Mouse (Mus musculus): ENCODE data around the gene Lrrc71. TPM values are rescaled to one million over a fixed set of nuclear protein-coding genes. Genes with fewer than 3 reads are reported as not detected.

Gene Lrrc71
- total RNA-seq, 2 experiments from 2014 or later: 0.79 TPM; not detected in 1

DNA sequence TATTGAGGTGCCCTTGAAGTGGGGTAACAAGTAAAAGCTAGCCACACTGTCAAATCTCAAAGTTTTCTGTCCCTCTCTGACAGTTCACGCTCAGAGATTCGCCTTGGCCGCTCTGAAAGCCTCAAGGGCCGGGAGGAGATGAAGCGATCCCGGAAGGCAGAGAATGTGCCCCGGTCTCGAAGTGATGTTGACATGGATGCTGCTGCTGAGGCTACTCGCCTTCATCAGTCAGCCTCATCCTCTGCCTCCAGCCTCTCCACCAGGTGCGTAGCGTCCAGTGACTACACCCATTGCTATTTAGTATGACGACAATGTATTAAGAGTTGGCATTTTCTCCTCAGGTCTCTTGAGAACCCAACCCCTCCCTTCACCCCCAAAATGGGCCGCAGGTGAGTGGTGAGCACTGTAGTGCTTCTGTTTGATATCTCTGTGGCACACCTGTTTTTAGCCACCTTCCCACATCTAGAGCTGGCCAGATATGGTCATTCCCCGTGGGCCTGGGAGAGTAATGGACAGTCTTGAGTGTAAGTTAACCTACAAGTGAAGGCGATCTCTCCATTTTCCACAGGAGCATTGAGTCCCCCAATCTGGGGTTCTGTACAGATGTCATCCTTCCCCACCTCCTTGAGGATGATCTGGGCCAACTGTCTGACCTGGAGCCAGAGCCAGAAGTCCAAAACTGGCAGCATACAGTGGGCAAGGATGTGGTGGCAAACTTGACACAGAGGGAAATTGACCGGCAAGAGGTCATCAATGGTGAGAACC lies 22.8 kb downstream of the Lrrc71 start:
- DNase-seq (ENCODE audit: low spot score in 2 of 2): no peak

DNA sequence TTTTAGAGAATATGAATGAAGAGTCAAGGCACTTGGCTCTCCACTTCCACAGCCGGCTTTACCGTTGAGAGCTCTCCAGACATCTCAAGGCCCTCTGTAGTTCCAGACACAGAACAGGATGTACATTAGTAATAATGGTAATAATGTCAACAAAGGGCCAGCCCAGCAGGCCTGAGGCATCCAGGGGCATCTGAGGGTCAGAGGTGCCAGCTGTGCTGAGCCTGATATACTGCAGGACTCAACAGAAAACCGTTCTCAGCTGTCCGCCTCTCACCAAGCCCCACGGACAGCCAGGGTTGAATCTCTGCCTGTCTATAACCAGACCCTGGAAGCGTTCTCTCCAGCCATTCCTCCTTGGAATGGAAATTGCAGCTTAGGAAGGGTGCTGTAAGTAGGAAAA lies 23.9 kb downstream of the Lrrc71 start:
- no peak for DNase-seq (ENCODE audit: low spot score in 2 of 2)

DNA sequence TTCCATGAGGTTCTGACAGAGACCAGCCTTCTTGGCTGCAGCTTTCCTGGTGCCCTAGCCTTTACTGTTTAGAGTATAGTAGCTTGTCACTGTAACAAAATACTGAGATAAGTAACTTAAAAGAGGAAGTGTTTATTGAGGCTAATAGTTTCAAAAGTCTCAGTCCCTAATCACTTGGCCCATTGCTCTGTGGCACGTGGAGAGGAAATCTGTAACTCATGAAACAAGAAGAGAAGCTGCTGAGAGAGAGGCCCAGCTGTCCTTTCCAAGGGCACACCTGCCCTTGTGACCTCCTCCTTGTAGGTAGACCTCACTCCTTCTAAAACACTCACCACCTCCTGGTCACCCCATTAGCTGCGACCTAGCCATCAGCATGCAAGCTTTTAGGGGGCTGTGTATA lies 29.9 kb downstream of the Lrrc71 start:
- no peak for DNase-seq (ENCODE audit: low spot score in 2 of 2)

Other genes with a start within 250 kb of the Lrrc71 start
- 10 to 100 TPM; 28.0 to 28.1 TPM for gene Etv3, start 223.2 kb downstream of the Lrrc71 start, total RNA-seq (2021)
- gene Arhgef11, start 131.1 kb downstream of the Lrrc71 start, total RNA-seq (2021): 10 to 100 TPM; 58.3 to 60.9 TPM
- gene Ntrk1, start 46.5 kb upstream of the Lrrc71 start, total RNA-seq (2021): under 1 TPM; 0.49 to 0.95 TPM
- under 1 TPM; 0.72 to 0.96 TPM for gene Insrr, start 48.3 kb upstream of the Lrrc71 start, total RNA-seq (2021)
- 1 to 10 TPM; 7.0 to 7.5 TPM for gene Pear1, start 75.7 kb upstream of the Lrrc71 start, total RNA-seq (2021)
- not detected for gene Sh2d2a, start 98.1 kb upstream of the Lrrc71 start, total RNA-seq (2021)
- gene Prcc, start 137.0 kb upstream of the Lrrc71 start, total RNA-seq (2021): 10 to 100 TPM; 58.4 to 59.5 TPM
- 100 to 1,000 TPM; 154 TPM for gene Hdgf, start 157.7 kb upstream of the Lrrc71 start, total RNA-seq (2021)
- 10 to 100 TPM; 53.6 to 53.7 TPM for gene Mrpl24, start 170.9 kb upstream of the Lrrc71 start, total RNA-seq (2021)
- 10 to 100 TPM; 13.4 to 14.0 TPM for gene Isg20l2, start 181.7 kb upstream of the Lrrc71 start, total RNA-seq (2021)
- gene Rrnad1, start 182.1 kb upstream of the Lrrc71 start, total RNA-seq (2021): 10 to 100 TPM; 19.2 to 21.2 TPM
- 1 to 10 TPM; 7.9 to 8.4 TPM for gene Crabp2, start 200.0 kb upstream of the Lrrc71 start, total RNA-seq (2021)
- gene Nes, start 222.5 kb upstream of the Lrrc71 start, total RNA-seq (2021): 1 to 10 TPM; 4.6 to 9.5 TPM